Mouse (Mus musculus) G1E (cell line): Measurements from ENCODE around the gene Tbc1d30. TPM values are rescaled to one million over a fixed set of nuclear protein-coding genes. Genes with fewer than 3 reads are reported as not detected.

ENCODE experiments used
- ATAC-seq: 2 replicates; pipeline ENCODE4 v1.8.0; 2016; ENCODE audit warnings: mild to moderate bottlenecking; ENCODE audit not compliant: insufficient number of reproducible peaks, poor library complexity, low FRiP score, severe bottlenecking; ENCODE audit errors: extremely low read depth
- DNase-seq: peaks from one replicate; pipeline ENCODE4 v3.0.0; 2012; ENCODE audit warnings: low spot score
- H3K27me3 ChIP-seq: 2 replicates; pipeline ENCODE4 v1.6.1; 2012; ENCODE audit warnings: mild to moderate bottlenecking, low read length, inconsistent platforms; ENCODE audit not compliant: insufficient read depth
- H3K36me3 ChIP-seq: replicated peaks from 2 replicates; pipeline ENCODE3; 2012; ENCODE audit warnings: mild to moderate bottlenecking, inconsistent platforms
- H3K4me1 ChIP-seq: 2 replicates; pipeline ENCODE4 v1.6.1; 2012; ENCODE audit warnings: low read depth, low read length, inconsistent platforms, mixed read lengths; ENCODE audit not compliant: insufficient read depth
- H3K4me3 ChIP-seq: 2 replicates; pipeline ENCODE4 v1.5.1; 2012; ENCODE audit warnings: low read depth, mild to moderate bottlenecking, inconsistent platforms, low read length, moderate library complexity, mixed read lengths
- H3K9me3 ChIP-seq: replicated peaks from 2 replicates; pipeline ENCODE4 v1.6.1; 2012; ENCODE audit warnings: inconsistent platforms
- CTCF ChIP-seq: IDR thresholded peaks from 2 replicates; pipeline ENCODE4 v1.5.1; 2012; ENCODE audit warnings: low read depth, low read length, inconsistent platforms, mixed read lengths
- GATA1 ChIP-seq: IDR thresholded peaks from 2 replicates; pipeline ENCODE4 v1.6.1; 2012; ENCODE audit warnings: borderline replicate concordance, low read length, inconsistent platforms, mixed read lengths
- GATA2 ChIP-seq: IDR thresholded peaks from 2 replicates; pipeline ENCODE4 v1.6.1; 2012; ENCODE audit warnings: low read depth, low read length, inconsistent platforms, borderline replicate concordance
- POLR2AphosphoS5 ChIP-seq: IDR thresholded peaks from 2 replicates; pipeline ENCODE4 v1.6.1; 2012; ENCODE audit warnings: low read depth, low read length, inconsistent platforms; ENCODE audit not compliant: insufficient replicate concordance
- TAL1 ChIP-seq: conservative IDR thresholded peaks from 2 replicates; pipeline ENCODE4 v1.6.1; 2012; ENCODE audit warnings: low read depth, low read length, inconsistent platforms, mixed read lengths
- polyA plus RNA-seq: library from polyadenylated mRNA; stranded (reverse); fragments of >175 nt; gene quantifications from 2 replicates; pipeline ENCODE4 v1.2.3, GENCODE M21; 2012
- total RNA-seq, 2 experiments: library from RNA; stranded (forward) in 1 of 2; stranded (reverse) in 1 of 2; fragments of 200-1000 nt in 1 of 2; fragments of >200 nt in 1 of 2; fragmentation: Nextera tagmentation in 1 of 2; gene quantifications; 2 replicates each; pipeline ENCODE4 v1.2.3; 2014 to 2017

The Tbc1d30 gene
- total and polyA plus RNA-seq, 3 experiments, result under 0.01 TPM; not detected in 2

DNA sequence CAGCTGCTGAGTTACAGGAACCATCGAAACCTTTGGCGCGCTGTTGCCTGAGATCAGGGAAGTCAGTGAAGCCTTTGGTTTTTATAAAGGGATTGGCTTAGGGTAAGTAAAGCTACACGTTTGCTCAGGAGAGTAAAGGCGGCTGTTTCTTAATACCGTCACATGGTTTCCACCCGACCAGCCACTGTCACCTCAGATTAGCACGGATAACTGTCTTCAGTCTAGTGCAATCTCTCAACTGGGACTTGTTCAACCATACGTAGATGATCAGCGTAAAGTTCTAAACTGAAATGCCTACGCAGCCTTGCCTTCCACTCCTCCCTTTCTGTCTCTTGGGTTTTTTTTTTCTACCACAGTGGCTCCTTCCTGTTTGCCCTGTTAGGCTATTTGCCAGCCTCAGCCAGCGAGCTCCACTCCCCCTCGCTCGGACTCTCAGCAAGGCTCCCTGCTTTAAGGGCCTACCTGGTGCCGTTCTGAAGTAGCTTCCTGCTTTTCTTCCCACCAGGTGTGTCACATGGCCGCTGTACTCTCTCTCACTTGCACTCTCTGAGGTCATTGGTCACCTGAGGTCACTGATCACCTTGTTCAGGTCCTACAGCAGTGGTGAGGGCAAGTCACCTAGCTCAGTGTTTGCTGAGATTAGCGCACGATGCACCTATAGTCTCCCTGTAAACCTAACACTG, 17.8 kb upstream of the Tbc1d30 start:
- no peaks in the 10 kb centered on the region for H3K9me3 ChIP-seq
- TF ChIP-seq GATA2, result no peak
- no peak for TF ChIP-seq GATA1
- no peak for TF ChIP-seq TAL1
- no peak for TF ChIP-seq POLR2AphosphoS5
- TF ChIP-seq CTCF, result no peak
- H3K4me1 ChIP-seq, result peaks cover 74% of the 10 kb centered on the region
- DNase-seq (no peak), ATAC-seq (no peak)
- H3K4me3 ChIP-seq, result no peak overlapping the region
- H3K36me3 ChIP-seq, result peaks cover 67% of the 10 kb centered on the region
- H3K27me3 ChIP-seq, result no peaks in the 10 kb centered on the region

DNA sequence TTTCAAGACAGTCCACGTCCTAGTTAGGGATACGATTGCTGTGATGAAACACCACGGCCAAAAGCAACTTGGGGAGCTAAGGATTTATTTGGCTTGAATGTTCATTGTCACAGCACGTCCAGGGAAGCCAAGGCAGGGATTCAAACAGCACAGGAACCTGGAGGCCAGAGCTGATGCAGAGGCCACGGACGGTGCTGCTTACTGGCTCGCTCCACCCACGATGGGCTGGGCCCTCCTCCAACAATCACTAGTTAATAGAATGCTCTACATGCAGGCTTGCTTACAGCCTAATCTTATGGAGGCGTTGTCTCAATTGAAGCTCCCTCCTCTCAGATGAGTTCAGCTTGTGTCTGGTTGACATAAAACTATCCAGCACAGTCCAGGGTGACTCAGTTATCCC, 16.7 kb upstream of the Tbc1d30 start:
- DNase-seq (no peak), ATAC-seq (no peak)
- no peaks in the 10 kb centered on the region for H3K9me3 ChIP-seq
- TF ChIP-seq POLR2AphosphoS5 (no peak), GATA1 (no peak), CTCF (no peak)
- peaks cover 56% of the 10 kb centered on the region for H3K36me3 ChIP-seq
- peaks cover 63% of the 10 kb centered on the region for H3K4me1 ChIP-seq
- no peaks in the 10 kb centered on the region for H3K27me3 ChIP-seq
- H3K4me3 ChIP-seq, result peak overlapping the region; percentile 13; the same call in 1 of the 2 replicates

DNA sequence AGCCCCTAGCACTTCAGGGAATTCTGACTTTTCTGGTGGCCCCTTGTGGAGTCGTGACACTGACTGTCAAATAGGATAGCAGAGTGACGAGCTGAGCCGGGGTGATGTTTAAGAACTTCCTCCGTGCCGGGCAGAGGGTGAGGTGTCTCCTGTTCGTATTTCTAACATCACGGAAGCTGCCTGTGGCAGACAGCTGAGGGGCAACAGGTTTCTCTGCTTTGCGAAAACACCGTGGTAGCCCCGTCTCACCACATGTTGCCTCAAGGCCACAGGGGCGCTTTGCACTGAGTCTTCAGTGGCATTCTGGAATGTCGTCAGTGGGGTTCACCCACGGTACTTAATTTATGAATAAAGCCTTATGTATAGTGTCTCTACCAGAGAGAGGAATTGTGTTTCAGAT, 16.2 kb upstream of the Tbc1d30 start:
- ATAC-seq (no peak), DNase-seq (no peak)
- TF ChIP-seq TAL1, result no peak
- TF ChIP-seq POLR2AphosphoS5, result no peak
- no peak for TF ChIP-seq CTCF
- no peak for TF ChIP-seq GATA2
- TF ChIP-seq GATA1, result no peak

DNA sequence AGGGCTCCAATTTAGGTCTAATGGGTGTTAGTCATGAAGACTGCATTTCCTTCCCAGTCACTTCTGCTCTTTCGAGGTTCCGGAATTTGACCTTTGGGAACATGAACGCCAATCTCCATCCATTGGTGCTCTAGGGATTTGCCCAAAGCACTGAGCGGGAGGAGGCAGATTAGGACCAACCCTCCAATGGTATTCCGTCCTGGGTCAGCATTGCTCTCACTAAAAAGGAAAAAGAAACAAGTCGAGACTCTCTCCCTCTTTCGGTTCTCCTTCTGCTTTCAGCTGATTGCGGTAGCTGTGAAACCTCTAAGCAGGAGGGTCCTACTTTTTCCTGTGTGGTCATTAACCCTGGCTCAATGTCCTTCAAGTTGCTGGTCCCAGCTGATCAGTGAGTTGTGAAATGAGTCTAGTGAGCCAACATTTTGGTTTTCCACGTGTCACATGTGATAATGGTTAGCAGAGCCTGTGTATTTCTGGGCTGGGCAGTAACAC, 14.7 kb upstream of the Tbc1d30 start:
- H3K4me3 ChIP-seq, result peak overlapping the region; percentile 99
- H3K27me3 ChIP-seq, result no peaks in the 10 kb centered on the region
- peaks cover 42% of the 10 kb centered on the region for H3K36me3 ChIP-seq
- ATAC-seq, result 0 out of 2 replicates have a peak, but pooled peaks have one; percentile 10
- peaks cover 64% of the 10 kb centered on the region for H3K4me1 ChIP-seq
- no peaks in the 10 kb centered on the region for H3K9me3 ChIP-seq
- peak; percentile 19 for DNase-seq
- TF ChIP-seq CTCF (no peak), POLR2AphosphoS5 (no peak), GATA2 (no peak), TAL1 (no peak), GATA1 (no peak)

More for the DNA sequence above, 16.2 kb upstream of the Tbc1d30 start:
- peak overlapping the region; percentile 13; the same call in 1 of the 2 replicates for H3K4me3 ChIP-seq
- no peaks in the 10 kb centered on the region for H3K27me3 ChIP-seq
- H3K4me1 ChIP-seq, result peaks cover 62% of the 10 kb centered on the region
- peaks cover 55% of the 10 kb centered on the region for H3K36me3 ChIP-seq
- no peaks in the 10 kb centered on the region for H3K9me3 ChIP-seq

DNA sequence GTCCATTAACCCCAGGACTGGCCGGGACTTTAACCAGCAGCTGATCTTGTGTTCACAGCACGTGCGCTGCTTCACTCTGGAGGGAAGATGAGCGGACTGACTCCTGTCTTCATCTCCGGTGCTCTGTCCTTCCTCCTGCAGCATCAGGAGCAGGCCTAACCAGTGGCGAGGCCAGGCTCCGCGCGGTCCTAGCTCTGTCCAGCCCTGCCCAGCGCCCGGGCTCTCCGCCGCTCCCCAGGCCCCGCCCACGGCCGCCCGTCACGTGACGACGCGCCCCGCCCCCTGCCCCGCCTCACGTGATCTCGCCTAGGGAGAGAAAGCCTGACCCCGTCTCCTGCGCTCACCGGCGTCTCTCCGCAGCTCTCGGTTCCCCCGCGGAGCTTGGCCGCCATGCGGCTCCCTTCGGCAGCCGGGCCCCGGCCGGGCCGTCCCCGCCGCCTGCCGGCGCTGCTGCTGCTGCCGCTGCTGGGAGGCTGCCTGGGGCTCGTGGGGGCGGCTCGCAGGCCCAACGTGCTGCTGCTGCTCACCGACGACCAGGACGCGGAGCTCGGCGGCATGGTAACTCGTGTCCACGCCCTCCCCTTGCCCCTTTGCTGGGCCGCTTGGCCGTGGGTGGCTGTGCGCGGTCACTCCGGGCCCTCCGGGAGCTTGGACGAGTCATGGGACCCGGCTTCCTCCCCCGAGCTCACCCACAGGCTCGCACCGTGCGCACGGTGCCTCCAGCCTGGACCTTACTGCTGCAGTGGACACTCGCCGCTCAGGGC, 13.9 kb upstream of the Tbc1d30 start, which contains the start of gene Gns:
Gns (plus strand) TSS at position 290 of the 764 bp plus-strand sequence.
- ATAC-seq (peak; percentile 73), DNase-seq (peak; percentile 95)
- TF ChIP-seq GATA1, result no peak
- TF ChIP-seq GATA2, result no peak
- TF ChIP-seq POLR2AphosphoS5, result no peak
- TF ChIP-seq TAL1, result no peak
- no peak for TF ChIP-seq CTCF
- Histone ChIP-seq H3K4me1 (peaks cover 59% of the 10 kb centered on the region), H3K4me3 (peak within 1 kb of the TSS; percentile 99), H3K9me3 (no peaks in the 10 kb centered on the region), H3K27me3 (no peaks in the 10 kb centered on the region), H3K36me3 (peaks cover 34% of the 10 kb centered on the region)

DNA sequence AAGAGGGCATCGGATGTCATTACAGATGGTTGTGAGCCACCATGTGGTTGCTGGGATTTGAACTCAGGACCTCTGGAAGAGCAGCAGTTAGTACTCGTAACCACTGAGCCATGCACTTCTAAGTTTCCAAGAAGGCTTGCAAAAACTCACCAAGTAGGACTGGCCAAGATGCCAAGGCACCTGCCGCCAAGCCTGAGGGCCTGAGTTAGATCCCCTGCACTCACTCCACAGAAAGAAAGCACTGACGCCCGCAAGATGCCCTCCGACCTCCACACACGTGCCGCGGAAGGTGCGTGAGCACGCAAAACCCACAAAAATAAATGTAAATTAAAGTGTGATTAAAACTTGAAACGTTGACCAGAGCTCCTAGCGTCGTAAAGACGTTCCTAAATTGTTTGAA, 13.2 kb upstream of the Tbc1d30 start:
- DNase-seq, result no peak
- TF ChIP-seq POLR2AphosphoS5, result no peak
- no peak for TF ChIP-seq GATA2
- no peak for TF ChIP-seq CTCF
- TF ChIP-seq TAL1, result no peak
- TF ChIP-seq GATA1, result no peak
- no peak for ATAC-seq
- Histone ChIP-seq H3K27me3 (no peaks in the 10 kb centered on the region), H3K36me3 (peaks cover 27% of the 10 kb centered on the region), H3K4me1 (peaks cover 55% of the 10 kb centered on the region), H3K4me3 (peak overlapping the region; percentile 99), H3K9me3 (no peaks in the 10 kb centered on the region)
